Mouse (Mus musculus): ENCODE data around the gene Wfdc12.
"Not testable (repeated sequence)": the region's sequence is repeated elsewhere in the genome, so short reads cannot be mapped to it uniquely, and the experiment has no call there.

The Wfdc12 gene

GRCm38 (mm10) chr2:164190576-164190975, at the start of gene Wfdc12:
Gene Wfdc12 (minus strand): TSS chr2:164190608.
- no peak for DNase-seq

- no peak for DNase-seq
These were observed 48.0 kb upstream of the Wfdc12 start, which contains the start of gene Svs2 for GRCm38 (mm10) chr2:164238366-164238765. Gene Svs2 (minus strand): TSS chr2:164238466.

GRCm38 (mm10) chr2:164232671-164233070, 42.3 kb upstream of the Wfdc12 start:
- DNase-seq = no peak

GRCm38 (mm10) chr2:164228361-164229070, 38.1 kb upstream of the Wfdc12 start:
- DNase-seq = no peak

- DNase-seq = no peak
These were observed 31.1 kb upstream of the Wfdc12 start, which contains the start of gene Wfdc15b for GRCm38 (mm10) chr2:164221522-164221921. Gene Wfdc15b (minus strand): TSS chr2:164221660.

GRCm38 (mm10) chr2:164219295-164219694, 28.9 kb upstream of the Wfdc12 start:
- no peak for DNase-seq

GRCm38 (mm10) chr2:164212711-164213110, 22.3 kb upstream of the Wfdc12 start:
- DNase-seq = no peak

- DNase-seq = no peak
These were observed 20.5 kb upstream of the Wfdc12 start for GRCm38 (mm10) chr2:164210892-164211291.

- no peak for DNase-seq
These were observed 16.3 kb upstream of the Wfdc12 start for GRCm38 (mm10) chr2:164206676-164207075.

- DNase-seq = not testable (repeated sequence)
These were observed 15.6 kb upstream of the Wfdc12 start for GRCm38 (mm10) chr2:164206011-164206410.

- no peak for DNase-seq
These were observed 9.4 kb upstream of the Wfdc12 start, which contains the start of gene Wfdc15a for GRCm38 (mm10) chr2:164199626-164200327. Gene Wfdc15a (minus strand): TSS chr2:164200130.

GRCm38 (mm10) chr2:164196700-164196990, 6.2 kb upstream of the Wfdc12 start:
- no peak for DNase-seq

- no peak for DNase-seq
These were observed 5.7 kb upstream of the Wfdc12 start for GRCm38 (mm10) chr2:164195971-164196699.

- DNase-seq = no peak
These were observed 4.7 kb upstream of the Wfdc12 start for GRCm38 (mm10) chr2:164194959-164195630.

- DNase-seq = no peak
These were observed 1.9 kb upstream of the Wfdc12 start for GRCm38 (mm10) chr2:164192279-164192678.

GRCm38 (mm10) chr2:164188722-164189121, 1.7 kb downstream of the Wfdc12 start:
- no peak for DNase-seq

GRCm38 (mm10) chr2:164184145-164184719, 6.2 kb downstream of the Wfdc12 start:
- no peak for DNase-seq

GRCm38 (mm10) chr2:164183340-164183739, 7.1 kb downstream of the Wfdc12 start:
- DNase-seq = no peak

- DNase-seq = no peak
These were observed 7.6 kb downstream of the Wfdc12 start, which contains the start of gene Wfdc5 for GRCm38 (mm10) chr2:164182692-164183255. Gene Wfdc5 (minus strand): TSS chr2:164182742.

GRCm38 (mm10) chr2:164180770-164181169, 9.6 kb downstream of the Wfdc12 start:
- peak in 1 of 2 experiments; percentile 54 for DNase-seq

- peak in 1 of 2 experiments; percentile 44 for DNase-seq
These were observed 10.3 kb downstream of the Wfdc12 start for GRCm38 (mm10) chr2:164180124-164180523.

GRCm38 (mm10) chr2:164177831-164178230, 12.6 kb downstream of the Wfdc12 start:
- no peak for DNase-seq
